Mouse (Mus musculus) lung, embryonic 15.5 days (tissue): Measurements from ENCODE around the gene Rnf166. TPM values are rescaled to one million over a fixed set of nuclear protein-coding genes. Genes with fewer than 3 reads are reported as not detected.

Experiments used
- ATAC-seq: fragments of 200-750 bp; cut with Nextera tagmentation; 2 replicates; pipeline ENCODE4 v1.8.0; 2017; ENCODE audit warnings: moderate number of reproducible peaks, borderline replicate concordance; ENCODE audit not compliant: low FRiP score, low TSS enrichment; ENCODE audit errors: extremely low read depth
- H3K27ac ChIP-seq: fragments of 300-500 bp; sonication (generic); 2 replicates; pipeline ENCODE4 v1.5.1; 2015; ENCODE audit warnings: moderate library complexity, mild to moderate bottlenecking, inconsistent platforms
- H3K27me3 ChIP-seq: fragments of 300-500 bp; sonication (generic); 2 replicates; pipeline ENCODE4 v1.6.1; 2015; ENCODE audit warnings: inconsistent platforms
- H3K36me3 ChIP-seq: fragments of 300-500 bp; sonication (generic); 2 replicates; pipeline ENCODE4 v1.6.1; 2015; ENCODE audit warnings: inconsistent platforms
- H3K4me1 ChIP-seq: fragments of 300-500 bp; sonication (generic); 2 replicates; pipeline ENCODE4 v1.6.1; 2015; ENCODE audit warnings: inconsistent platforms
- H3K4me2 ChIP-seq: fragments of 300-500 bp; sonication (generic); 2 replicates; pipeline ENCODE4 v1.6.1; 2015; ENCODE audit warnings: inconsistent platforms, mild to moderate bottlenecking, moderate library complexity
- H3K4me3 ChIP-seq: fragments of 300-500 bp; sonication (generic); 2 replicates; pipeline ENCODE4 v1.5.1; 2015; ENCODE audit warnings: mild to moderate bottlenecking, inconsistent platforms
- H3K9ac ChIP-seq: fragments of 300-500 bp; sonication (generic); 2 replicates; pipeline ENCODE4 v1.6.1; 2015; ENCODE audit warnings: inconsistent platforms
- H3K9me3 ChIP-seq: fragments of 300-500 bp; sonication (generic); 2 replicates; pipeline ENCODE4 v1.6.1; 2016; ENCODE audit warnings: inconsistent platforms
- WGBS: fragments of 180-500 bp; shearing (Covaris S2); methylation state at CpG from one replicate; pipeline ENCODE4 v1.1.7; 2015; 5-methylcytosine and 5-hydroxymethylcytosine counted together
- polyA plus RNA-seq: library from polyadenylated mRNA; unstranded; fragments of >200 nt; fragmentation: Nextera tagmentation; extraction: Ambion mirVana; gene quantifications from 2 replicates; pipeline ENCODE4 v1.2.1, GENCODE M21; 2015

The Rnf166 gene
- polyA plus RNA-seq, 1 experiment from 2014 or later, result 43.9 TPM

DNA sequence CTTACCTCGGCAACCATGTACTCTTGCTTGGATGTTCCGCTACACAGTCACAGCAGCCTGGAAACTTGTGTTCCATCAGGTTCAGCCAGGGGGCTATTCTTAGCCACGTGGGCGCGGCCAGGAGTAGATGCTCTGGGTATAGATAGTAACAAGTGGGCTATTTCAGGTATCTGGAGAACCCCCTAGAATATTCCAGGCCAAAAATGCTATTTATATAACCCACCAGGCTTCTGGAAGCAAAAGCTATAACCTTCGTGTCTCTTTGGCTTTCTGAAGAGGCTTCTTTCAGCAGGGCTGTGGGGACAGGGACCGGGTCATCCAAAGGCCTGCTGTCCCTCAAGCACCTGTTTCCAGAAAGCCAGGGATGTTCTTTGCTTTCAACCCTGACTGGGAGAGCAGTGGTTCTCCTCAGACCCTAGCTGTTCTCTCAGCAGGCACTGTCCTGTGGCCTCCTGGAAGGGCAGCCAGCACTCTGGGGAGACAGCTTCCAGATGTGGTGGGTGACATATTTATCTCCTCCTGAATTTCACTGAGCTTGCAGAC is 24.6 kb downstream of the Rnf166 start:
- no peaks in the 10 kb centered on the region for H3K4me1 ChIP-seq
- no peak overlapping the region for H3K4me2 ChIP-seq
- WGBS, result 67% methylated on average over 7 of the region's 7 CpGs
- no peak overlapping the region for H3K4me3 ChIP-seq
- H3K36me3 ChIP-seq, result no peaks in the 10 kb centered on the region
- H3K9me3 ChIP-seq, result no peaks in the 10 kb centered on the region
- no peak overlapping the region for H3K27ac ChIP-seq
- H3K9ac ChIP-seq, result no peak overlapping the region
- no peak for ATAC-seq
- H3K27me3 ChIP-seq, result no peaks in the 10 kb centered on the region

GRCm38 (mm10) chr8:122445203-122445602 is 30.7 kb downstream of the Rnf166 start:
- 0 out of 2 replicates have a peak overlapping the region, but pooled peaks have one; percentile 65 for H3K9ac ChIP-seq
- H3K27ac ChIP-seq, result peak overlapping the region; percentile 99
- no peaks in the 10 kb centered on the region for H3K36me3 ChIP-seq
- H3K4me2 ChIP-seq, result peak overlapping the region; percentile 94; the same call in 1 of the 2 replicates
- no peaks in the 10 kb centered on the region for H3K9me3 ChIP-seq
- H3K4me3 ChIP-seq, result no peak overlapping the region
- peaks cover 26% of the 10 kb centered on the region for H3K4me1 ChIP-seq
- H3K27me3 ChIP-seq, result no peaks in the 10 kb centered on the region
- ATAC-seq, result no peak
- WGBS, result 63% methylated on average over 3 of the region's 3 CpGs

- peak overlapping the region; percentile 63 for H3K4me3 ChIP-seq
- H3K9ac ChIP-seq, result peak overlapping the region; percentile 65
- peaks cover 26% of the 10 kb centered on the region for H3K4me1 ChIP-seq
- no peaks in the 10 kb centered on the region for H3K9me3 ChIP-seq
- peak; percentile 73 for ATAC-seq
- H3K27me3 ChIP-seq, result no peaks in the 10 kb centered on the region
- peak overlapping the region; percentile 99 for H3K27ac ChIP-seq
- peak overlapping the region; percentile 94 for H3K4me2 ChIP-seq
- 1% methylated on average over 19 of the region's 19 CpGs for WGBS
- H3K36me3 ChIP-seq, result no peaks in the 10 kb centered on the region
Measured at GRCm38 (mm10) chr8:122444058-122444748, 31.7 kb downstream of the Rnf166 start.

- peak within 1 kb of the TSS; percentile 99 for H3K27ac ChIP-seq
- H3K9ac ChIP-seq, result peak within 1 kb of the TSS; percentile 65
- peak; percentile 97 for ATAC-seq
- H3K4me2 ChIP-seq, result peak within 1 kb of the TSS; percentile 94
- H3K4me1 ChIP-seq, result peaks cover 29% of the 10 kb centered on the region
- H3K4me3 ChIP-seq, result peak within 1 kb of the TSS; percentile 63
- H3K9me3 ChIP-seq, result no peaks in the 10 kb centered on the region
- no peaks in the 10 kb centered on the region for H3K36me3 ChIP-seq
- under 1% methylated on average over 47 of the region's 47 CpGs for WGBS
- no peaks in the 10 kb centered on the region for H3K27me3 ChIP-seq
Measured at GRCm38 (mm10) chr8:122443262-122444006, 32.4 kb downstream of the Rnf166 start, which contains the start of gene Mvd. TSS of gene Mvd (minus strand) at chr8:122443422.

GRCm38 (mm10) chr8:122442781-122443180 is 33.1 kb downstream of the Rnf166 start:
- no peak for ATAC-seq
- Histone ChIP-seq H3K27me3 (no peaks in the 10 kb centered on the region), H3K4me3 (peak overlapping the region; percentile 63), H3K9me3 (no peaks in the 10 kb centered on the region), H3K36me3 (no peaks in the 10 kb centered on the region), H3K4me1 (peaks cover 33% of the 10 kb centered on the region), H3K9ac (peak overlapping the region; percentile 53), H3K4me2 (peak overlapping the region; percentile 94), H3K27ac (peak overlapping the region; percentile 58)
- under 1% methylated on average over 12 of the region's 12 CpGs for WGBS

- no peak for ATAC-seq
- 17% methylated on average over 7 of the region's 7 CpGs for WGBS
- no peak overlapping the region for H3K27ac ChIP-seq
Measured at GRCm38 (mm10) chr8:122442356-122442755, 33.5 kb downstream of the Rnf166 start.

GRCm38 (mm10) chr8:122441326-122441725 is 34.5 kb downstream of the Rnf166 start:
- 95% methylated on average over 1 of the region's 1 CpGs for WGBS
- H3K9me3 ChIP-seq, result no peaks in the 10 kb centered on the region
- H3K36me3 ChIP-seq, result peaks cover 8% of the 10 kb centered on the region; the same call in 1 of the 2 replicates
- no peak for ATAC-seq
- no peak overlapping the region for H3K4me3 ChIP-seq
- no peak overlapping the region for H3K9ac ChIP-seq
- no peak overlapping the region for H3K4me2 ChIP-seq
- no peaks in the 10 kb centered on the region for H3K27me3 ChIP-seq
- H3K27ac ChIP-seq, result no peak overlapping the region
- peaks cover 33% of the 10 kb centered on the region for H3K4me1 ChIP-seq

More at GRCm38 (mm10) chr8:122442356-122442755, 33.5 kb downstream of the Rnf166 start:
- Histone ChIP-seq H3K9ac (peak overlapping the region; percentile 53), H3K4me2 (peak overlapping the region; percentile 94), H3K36me3 (no peaks in the 10 kb centered on the region), H3K4me3 (peak overlapping the region; percentile 63), H3K27me3 (no peaks in the 10 kb centered on the region), H3K4me1 (peaks cover 33% of the 10 kb centered on the region), H3K9me3 (no peaks in the 10 kb centered on the region)

GRCm38 (mm10) chr8:122439336-122439735 is 36.5 kb downstream of the Rnf166 start:
- ATAC-seq, result no peak
- H3K4me2 ChIP-seq, result no peak overlapping the region
- peaks cover 15% of the 10 kb centered on the region for H3K4me1 ChIP-seq
- H3K9me3 ChIP-seq, result no peaks in the 10 kb centered on the region
- WGBS, result 93% methylated on average over 16 of the region's 16 CpGs
- H3K36me3 ChIP-seq, result peaks cover 18% of the 10 kb centered on the region; the same call in 1 of the 2 replicates
- no peak overlapping the region for H3K4me3 ChIP-seq
- no peak overlapping the region for H3K27ac ChIP-seq
- no peak overlapping the region for H3K9ac ChIP-seq
- no peaks in the 10 kb centered on the region for H3K27me3 ChIP-seq

GRCm38 (mm10) chr8:122437708-122438331 is 38.0 kb downstream of the Rnf166 start:
- no peaks in the 10 kb centered on the region for H3K27me3 ChIP-seq
- H3K27ac ChIP-seq, result no peak overlapping the region
- H3K36me3 ChIP-seq, result peaks cover 20% of the 10 kb centered on the region; the same call in 1 of the 2 replicates
- no peak for ATAC-seq
- no peak overlapping the region for H3K9ac ChIP-seq
- no peak overlapping the region for H3K4me3 ChIP-seq
- H3K9me3 ChIP-seq, result no peaks in the 10 kb centered on the region
- H3K4me1 ChIP-seq, result peaks cover 22% of the 10 kb centered on the region
- 77% methylated on average over 13 of the region's 13 CpGs for WGBS
- peak overlapping the region; percentile 26; the same call in 1 of the 2 replicates for H3K4me2 ChIP-seq

DNA sequence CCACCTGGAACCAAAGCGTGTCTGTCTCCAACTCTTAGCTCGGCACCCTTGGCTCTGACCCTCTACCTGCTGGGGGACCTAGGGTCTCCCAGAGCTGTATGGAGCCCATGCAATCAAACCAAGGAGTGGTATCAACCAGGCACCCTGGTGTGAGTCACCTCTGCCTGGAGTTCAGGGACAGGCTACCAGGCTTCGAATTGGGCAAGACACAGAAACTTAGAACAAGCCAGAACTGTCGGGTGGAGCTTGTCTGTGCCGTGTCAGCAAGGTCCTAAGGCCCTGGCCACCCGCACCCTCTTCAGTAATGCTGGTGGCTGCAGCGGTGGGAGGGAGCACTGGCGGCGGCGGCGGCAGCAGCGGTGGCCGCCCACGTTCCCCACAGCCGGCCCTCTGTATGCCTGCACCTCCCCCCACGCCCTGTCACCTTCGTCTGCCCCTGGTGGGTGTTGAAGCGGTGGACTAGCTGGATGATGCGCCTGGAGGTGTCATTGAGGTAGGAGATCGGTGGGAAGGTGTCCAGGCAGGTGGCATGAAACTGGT is 39.2 kb downstream of the Rnf166 start:
- H3K4me1 ChIP-seq, result peaks cover 25% of the 10 kb centered on the region
- H3K27ac ChIP-seq, result no peak overlapping the region
- H3K9ac ChIP-seq, result no peak overlapping the region
- H3K27me3 ChIP-seq, result no peaks in the 10 kb centered on the region
- WGBS, result 79% methylated on average over 20 of the region's 20 CpGs
- peaks cover 20% of the 10 kb centered on the region; the same call in 1 of the 2 replicates for H3K36me3 ChIP-seq
- H3K4me3 ChIP-seq, result no peak overlapping the region
- H3K9me3 ChIP-seq, result no peaks in the 10 kb centered on the region
- H3K4me2 ChIP-seq, result no peak overlapping the region
- no peak for ATAC-seq

DNA sequence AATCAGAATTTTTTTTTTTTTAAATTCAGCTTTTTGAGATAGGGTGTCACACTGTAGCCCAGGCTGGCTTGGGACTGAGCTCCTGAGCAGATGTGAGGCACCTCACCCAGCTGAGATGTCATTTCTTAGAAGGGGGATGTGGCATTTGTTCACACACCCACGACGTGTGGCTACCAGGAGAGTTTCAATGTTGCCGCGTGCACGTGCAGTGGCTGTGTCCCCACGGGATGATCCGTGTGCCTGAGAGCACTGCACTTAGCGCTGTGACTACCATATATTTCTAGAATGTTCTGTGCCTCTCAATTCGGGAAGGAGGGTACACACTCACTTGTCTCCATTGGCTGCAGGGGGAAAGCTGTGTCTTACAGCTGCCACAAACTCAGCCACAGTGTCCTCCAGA is 39.7 kb downstream of the Rnf166 start:
- peaks cover 20% of the 10 kb centered on the region; the same call in 1 of the 2 replicates for H3K36me3 ChIP-seq
- H3K9ac ChIP-seq, result no peak overlapping the region

More for the DNA sequence above, 39.7 kb downstream of the Rnf166 start:
- Histone ChIP-seq H3K4me1 (peaks cover 30% of the 10 kb centered on the region), H3K4me2 (no peak overlapping the region), H3K27ac (no peak overlapping the region), H3K4me3 (no peak overlapping the region), H3K27me3 (no peaks in the 10 kb centered on the region), H3K9me3 (no peaks in the 10 kb centered on the region)
- WGBS, result 89% methylated on average over 9 of the region's 9 CpGs
- ATAC-seq, result no peak
